Mouse (Mus musculus) megakaryocyte, adult 5-6 weeks (primary cell): Measurements from ENCODE around the gene Cdh22. TPM values are rescaled to one million over a fixed set of nuclear protein-coding genes. Genes with fewer than 3 reads are reported as not detected.

Source experiments
- ATAC-seq: 2 replicates; pipeline ENCODE4 v1.8.0; 2016; ENCODE audit warnings: mild to moderate bottlenecking, inconsistent platforms; ENCODE audit not compliant: poor library complexity, severe bottlenecking
- total RNA-seq, 2 experiments: library from RNA; stranded (forward) in 1 of 2; stranded (reverse) in 1 of 2; fragments of 153-499, 151-499 nt in 1 of 2; fragments of 221-1000, 200-1000 nt in 1 of 2; gene quantifications; 2 replicates each; pipeline versions ENCODE4 v1.2.3 to v1.2.4; 2015 to 2017

The Cdh22 gene
- total RNA-seq, 2 experiments from 2014 or later = 0.07 TPM; not detected in 1

DNA sequence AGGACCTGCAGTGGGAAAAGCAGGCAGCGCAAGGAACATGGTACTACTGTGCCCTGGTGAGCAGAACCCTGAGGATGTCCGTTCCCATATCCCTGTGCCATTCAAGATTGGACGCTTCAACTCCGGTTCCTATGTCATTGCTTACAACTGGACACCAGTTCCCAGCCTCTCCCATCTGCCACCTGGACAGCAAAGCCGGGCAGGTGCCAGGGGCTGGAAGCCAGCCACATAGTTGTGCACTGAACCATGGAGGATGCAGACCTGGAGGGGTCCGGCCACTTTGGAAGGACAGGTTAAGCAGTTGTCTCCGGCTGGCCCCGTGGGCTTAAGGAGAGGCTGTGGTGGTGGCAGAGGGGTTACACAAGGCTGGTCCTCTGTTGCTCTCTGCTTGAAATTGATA is 17.7 kb upstream of the Cdh22 start:
- no peak for ATAC-seq

DNA sequence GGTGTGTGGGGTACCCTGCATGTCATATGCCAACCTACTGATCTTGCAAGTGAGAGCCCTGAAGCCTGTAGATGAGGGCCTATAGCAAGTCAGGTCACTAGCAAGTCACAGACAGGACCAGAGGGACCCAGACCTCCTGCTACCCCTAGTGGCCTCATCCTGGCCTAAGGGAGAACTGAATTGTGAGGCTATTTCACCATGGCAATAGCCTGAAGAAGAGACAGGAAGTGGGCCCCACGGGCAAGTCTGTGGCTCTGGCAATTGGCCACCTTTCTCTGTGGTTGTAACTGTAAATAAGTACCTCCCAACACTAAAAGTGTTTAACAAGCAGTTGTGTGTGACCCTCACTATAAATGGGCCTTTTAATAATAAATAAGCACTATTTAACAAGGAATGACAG is 16.2 kb upstream of the Cdh22 start:
- peak; percentile 91 for ATAC-seq

DNA sequence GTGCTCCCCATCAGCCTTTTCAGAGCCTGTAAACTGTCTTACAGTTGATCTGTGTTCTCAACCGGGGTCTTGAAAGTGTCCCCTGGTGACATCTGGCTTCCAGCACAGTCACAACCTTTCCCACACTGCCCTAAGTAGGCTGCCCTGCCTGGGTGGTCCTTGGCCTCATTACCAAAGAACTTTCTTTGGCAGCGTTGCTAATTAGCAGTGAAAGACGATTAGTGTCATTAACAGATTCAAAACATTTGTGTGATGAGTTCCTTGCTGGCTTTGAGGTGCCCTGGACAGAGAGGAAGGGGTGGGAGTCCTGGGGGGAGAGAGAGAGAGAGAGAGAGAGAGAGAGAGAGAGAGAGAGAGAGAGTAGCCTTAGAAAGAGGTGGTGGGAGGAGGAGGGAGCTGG is 14.3 kb upstream of the Cdh22 start:
- no peak for ATAC-seq

DNA sequence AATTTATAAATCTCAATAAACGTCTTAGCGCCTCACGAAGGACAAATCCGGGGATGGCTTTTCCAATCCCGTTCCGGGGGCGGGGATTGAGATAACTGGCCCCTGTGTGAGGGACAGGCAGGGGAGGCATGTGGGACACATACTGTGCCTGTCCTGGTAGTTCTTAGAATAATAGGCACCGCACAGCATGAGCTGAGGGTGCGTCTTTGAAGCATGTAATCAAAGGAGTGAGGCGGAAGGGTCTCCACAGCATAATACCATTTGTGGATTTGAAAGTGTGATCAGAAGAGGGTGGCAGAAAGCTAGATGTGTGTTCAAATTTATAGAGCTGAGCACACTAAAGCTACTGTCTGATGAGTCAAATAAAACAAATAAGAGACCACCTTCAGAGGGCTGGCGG is 11.7 kb upstream of the Cdh22 start:
- no peak for ATAC-seq

DNA sequence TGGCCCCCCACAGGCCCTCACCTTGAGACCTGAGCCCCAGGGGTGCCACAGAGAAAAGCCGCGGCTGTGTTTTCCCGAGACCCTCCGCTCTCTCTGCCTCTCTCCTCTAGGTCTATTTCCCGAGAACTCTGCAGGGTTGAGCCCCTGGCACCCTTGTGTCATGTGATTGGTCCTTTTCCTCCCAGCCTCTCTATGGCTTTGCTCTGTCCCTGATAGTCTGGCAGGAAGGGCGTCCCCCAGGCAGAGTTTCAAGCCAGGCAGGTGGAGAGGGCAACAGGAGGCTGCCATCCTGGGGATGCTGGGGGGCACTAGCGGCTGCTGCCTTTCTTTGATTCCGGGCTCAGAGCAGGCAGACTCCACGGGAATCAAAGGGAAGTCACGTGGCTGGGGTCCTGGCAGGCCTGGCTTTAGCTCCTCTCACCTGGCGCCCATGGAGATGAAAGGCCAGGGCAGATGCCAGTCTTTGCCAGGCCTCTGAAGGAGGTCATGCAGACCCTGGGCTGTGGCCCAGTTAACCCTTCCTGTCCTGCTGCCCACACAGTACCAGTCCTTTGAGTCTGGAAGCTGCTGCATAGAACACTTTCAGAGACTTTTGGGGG is 8.6 kb upstream of the Cdh22 start:
- ATAC-seq = no peak

DNA sequence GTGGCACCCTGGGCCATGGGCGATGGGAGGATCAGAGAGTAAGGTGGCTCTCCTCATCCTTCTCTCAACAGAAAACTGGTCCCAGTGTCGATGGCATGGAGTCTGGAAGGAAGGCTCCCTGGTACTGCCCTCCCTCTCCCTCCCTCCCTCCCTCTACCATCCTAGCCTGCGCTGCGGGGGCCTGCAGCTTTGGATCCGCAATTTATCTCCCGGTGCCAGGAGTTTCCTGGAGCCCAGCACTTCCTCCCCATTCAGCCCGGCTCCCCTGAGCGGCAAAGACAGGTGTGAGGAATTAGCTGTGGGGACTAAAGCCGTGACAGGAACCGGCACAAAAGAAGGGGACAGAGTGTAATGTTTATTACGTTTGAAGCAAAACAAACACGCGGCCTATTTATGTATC is 7.9 kb upstream of the Cdh22 start:
- ATAC-seq = no peak

DNA sequence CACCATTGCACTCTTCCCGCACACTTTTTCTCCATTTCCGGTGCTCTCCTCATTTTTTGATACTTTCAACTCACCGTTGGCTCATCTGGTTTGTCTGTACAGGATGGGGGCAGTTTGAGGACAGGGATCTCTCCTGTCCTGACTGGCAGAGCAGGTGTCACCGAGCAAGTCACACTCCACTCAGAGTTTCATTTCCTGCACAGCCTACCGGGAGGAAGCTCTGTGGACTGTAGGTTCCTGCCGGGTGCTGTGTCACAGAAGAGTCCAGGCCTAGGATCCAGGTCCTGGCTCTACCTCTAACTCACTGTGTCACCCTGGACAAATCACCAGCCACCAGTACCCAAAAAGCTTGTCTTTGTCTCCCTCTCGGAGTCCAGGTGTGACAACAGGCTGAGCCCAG is 7.1 kb upstream of the Cdh22 start:
- no peak for ATAC-seq

DNA sequence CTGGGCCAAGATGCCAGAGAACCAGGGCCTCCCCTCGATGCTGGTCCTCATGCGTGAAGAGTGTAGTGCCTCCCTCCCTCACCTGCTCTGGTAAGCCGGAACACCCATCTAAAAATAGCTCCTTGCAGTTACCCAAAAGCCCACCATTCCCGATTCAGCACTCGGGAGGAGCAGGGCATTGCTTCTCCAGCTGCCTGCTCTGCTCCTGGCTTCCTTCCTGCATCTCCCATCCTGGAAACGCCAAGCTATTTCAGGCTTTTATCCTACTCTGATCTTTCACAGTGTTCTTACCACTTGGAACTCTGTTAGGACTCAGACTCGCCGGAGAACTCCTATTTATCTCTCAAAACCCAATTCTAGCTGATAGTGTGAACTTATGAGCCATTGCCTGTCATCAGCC is 5.7 kb upstream of the Cdh22 start:
- no peak for ATAC-seq

DNA sequence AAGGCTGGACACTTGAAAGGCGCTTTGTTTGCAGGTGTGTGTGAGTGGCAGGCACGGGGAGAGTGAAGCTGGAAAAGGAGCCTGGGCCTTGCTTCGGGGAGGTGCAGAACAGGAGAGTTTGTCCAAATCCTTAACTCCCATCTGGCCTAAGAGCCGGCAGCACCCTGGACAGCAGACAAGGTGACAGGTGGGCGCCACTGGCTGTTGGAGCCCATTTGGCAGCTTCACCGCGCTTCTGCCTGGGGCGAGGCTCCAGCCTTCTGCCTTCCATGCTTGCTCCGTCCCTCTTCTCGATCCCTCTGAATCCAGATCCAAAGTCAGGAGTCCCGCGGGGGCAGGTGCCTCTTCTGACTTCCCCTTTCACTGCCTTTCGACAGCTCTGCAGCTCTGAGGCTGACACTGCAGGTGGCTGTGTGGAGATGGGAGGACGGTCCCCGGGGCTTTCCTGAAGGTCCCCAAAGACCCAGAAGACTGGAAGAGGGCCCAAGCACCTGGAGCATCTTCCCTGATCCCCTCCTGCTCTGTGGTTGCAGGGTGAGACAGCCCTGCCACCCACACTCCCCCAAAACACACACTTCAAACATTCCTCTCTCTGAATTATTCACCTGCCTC is 5.0 kb upstream of the Cdh22 start:
- no peak for ATAC-seq

DNA sequence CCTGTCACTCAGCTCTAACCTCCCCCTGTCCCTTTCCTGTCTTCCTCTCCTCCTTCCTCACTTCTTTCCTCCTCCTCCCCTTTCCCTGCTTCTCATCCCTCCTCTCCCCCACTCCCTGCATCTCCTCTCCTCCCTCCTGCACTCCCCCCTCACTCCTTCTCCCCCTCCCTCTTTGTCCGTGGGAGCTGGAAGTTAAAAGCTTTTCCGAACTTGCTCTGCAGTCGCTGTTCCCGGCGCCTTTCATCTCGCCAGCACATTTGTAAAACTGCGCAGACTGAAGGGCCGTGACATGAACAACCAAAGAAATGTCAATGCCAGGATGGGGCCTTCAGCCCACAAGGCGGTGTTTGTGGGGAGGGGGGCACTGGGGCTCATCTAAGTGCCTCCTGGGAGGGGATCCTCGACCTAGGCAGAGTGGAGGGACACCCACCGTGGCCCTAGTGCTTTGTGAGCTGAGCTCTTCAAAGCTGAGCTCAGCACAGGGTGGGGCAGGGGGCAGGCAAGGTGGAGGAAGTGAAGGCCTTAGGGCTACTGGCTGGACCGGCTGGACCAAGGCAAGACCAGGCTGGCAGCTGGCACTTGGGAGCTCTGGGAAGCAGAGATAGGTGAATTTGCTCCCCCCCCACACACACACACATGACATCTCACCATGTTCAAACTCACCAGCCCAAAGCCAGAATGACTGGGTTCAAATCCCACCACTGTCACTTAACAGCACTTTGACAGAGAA is 3.9 kb upstream of the Cdh22 start:
- ATAC-seq = no peak

DNA sequence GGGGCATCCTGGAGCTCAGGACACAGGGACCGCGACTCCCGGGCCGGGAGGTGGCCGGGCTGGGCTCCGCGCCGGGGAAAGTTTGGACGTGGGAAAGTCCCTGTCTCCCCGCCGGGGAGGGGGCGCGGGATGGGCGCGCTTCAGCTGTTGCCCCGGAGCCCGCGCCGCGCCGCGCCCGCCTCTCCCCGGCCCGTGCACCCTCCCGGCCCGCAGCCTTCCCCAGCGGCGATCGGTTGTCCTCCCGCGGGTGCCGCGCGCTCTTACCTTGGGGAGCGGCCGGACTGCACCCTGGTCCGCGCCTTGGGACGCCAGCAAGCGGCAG is 401 bp downstream of the Cdh22 start:
- ATAC-seq = no peak

DNA sequence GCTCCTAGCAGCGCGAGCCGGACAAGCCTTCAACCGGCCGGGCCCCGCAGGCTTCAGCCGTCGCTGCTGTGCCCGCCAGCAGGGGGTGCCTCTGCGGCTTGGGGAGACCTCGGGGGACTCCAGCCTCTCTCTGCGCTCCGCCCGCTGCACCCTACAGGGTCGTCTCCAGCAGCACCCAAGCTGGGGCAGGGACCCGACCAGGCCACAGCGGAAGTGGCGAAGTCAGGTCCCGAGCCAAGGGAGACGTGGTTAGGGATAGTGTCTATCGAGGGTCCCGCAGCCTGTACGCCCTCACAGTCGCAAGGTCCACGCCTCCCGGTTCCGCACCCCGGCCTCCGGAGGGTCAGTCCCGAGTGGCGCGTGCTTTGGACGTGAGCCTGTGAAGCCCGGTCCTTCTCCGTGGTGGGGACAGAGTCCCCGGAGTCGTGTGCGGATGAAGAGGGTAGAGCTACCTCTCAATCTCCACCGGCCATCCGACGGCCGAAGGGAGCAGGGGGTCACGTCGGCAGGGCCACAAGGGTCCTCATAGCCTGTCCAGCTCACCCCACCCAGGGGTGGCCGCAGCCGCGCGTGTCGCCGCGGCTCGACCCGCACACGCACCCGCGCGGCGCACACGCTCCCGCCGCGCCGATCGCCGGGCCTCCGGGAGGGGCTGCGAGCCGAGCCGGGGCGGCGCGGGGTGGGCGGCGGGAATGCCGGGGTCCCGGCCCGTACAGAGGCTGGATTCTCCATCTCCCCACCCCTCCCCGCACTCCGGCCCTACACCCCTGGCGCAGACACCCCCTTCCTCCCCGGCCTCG is 962 bp downstream of the Cdh22 start:
- ATAC-seq = peak; percentile 73

DNA sequence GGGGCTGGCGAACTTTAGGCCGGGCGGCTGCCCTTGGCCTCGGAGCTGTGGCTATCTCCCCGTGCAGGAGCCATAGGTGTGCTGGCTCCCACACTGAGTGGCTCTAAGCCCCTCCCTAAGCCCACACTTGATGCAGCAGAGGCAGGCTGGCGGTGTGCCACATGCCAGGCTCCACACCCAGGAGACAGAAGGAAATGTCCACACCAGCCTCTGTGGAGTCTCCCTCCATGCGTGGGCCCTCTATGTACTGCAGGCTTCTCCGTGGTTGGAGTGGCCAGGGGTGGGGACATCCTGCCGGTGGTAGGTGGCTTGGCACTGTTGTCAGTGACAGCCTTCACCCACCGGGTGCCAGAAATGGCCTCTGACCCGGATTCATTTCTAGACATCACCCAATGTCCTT is 5.6 kb downstream of the Cdh22 start:
- ATAC-seq = no peak

DNA sequence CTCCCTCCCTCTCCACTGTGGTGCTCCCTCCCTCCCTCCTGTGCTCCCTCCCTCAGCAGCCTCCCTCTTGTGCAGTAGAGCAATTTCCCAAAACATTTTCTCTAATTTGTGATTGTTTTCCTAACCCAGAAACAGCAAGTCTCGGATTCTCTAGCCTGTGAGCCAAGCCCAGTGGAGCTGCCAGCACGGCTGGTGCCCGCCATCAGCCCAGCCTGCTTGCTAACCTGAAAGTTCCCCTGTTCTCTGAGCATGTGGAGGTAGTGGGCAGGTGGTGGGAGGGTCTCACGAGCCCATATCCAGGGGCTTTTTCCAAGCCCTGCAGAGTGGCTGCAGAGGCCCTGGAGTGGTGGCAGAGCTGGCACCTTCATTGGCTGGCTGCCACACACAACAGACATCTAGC is 10.8 kb downstream of the Cdh22 start:
- no peak for ATAC-seq

DNA sequence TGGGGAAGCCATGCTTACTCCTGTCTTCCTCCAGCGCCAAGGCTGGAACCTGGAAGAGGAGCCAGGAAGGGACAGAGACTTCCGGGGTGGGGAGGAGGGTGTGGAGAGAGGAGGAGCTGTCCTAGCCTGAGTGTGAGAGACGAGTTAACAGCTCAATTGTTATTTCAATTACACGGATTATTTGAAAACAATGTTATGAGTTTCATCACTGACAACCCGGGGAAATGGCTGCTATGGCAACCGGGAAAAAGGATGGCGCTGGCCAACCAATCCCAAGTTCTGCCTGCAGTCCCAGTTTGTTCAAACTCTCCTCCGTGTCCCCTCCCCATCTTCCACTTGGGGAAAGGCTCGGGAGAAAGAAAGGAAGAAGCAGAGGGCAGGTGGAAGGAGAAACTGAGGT is 12.7 kb downstream of the Cdh22 start:
- ATAC-seq = no peak

DNA sequence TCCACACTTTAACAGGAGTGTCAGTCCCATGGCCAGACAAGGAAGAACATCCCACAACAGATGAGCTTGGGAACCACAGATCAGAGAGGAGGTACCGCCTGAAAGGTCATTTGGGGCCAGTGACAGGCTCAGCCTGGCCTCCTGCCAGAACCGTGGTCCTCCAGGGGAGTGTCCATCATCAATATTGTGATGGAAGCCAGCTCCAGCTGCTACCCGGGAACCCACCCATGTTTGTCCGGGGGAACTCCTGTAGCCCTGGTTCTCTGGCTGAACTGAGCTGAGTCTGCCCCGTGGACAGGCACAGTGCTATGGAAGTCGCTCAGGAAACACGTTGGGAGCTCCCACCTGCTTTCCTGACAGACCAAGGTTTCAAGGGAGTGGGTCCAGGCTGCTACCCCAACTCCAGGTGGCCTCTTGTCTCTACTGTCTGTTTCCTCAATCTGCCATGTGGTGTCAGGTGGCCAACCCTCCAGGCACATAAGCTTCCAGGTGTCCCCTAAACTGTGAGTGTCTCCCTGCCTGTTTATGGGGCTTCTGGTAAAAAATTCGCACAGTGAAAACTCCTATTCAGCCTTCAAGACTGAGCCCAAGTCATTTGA is 14.2 kb downstream of the Cdh22 start:
- ATAC-seq = no peak

DNA sequence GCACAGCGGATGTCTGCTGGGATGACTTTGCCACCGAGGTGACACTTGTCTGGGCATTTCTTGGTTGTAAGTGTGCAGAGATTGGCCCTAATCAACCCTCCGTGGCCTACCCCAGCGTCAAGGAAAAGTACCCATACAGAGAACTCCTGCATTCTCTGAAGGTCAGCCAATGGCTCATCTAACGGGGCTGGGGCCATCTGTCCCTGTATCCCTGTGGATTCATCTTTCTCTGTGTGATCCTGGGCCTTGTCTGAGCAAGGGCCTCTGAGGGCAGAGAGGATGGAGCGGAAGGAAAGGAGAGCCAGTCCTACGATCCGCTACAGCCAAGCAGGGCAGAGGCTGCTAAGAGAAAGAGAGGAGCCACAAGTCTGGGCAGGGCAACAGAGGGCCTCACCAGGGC is 15.7 kb downstream of the Cdh22 start:
- ATAC-seq = no peak

DNA sequence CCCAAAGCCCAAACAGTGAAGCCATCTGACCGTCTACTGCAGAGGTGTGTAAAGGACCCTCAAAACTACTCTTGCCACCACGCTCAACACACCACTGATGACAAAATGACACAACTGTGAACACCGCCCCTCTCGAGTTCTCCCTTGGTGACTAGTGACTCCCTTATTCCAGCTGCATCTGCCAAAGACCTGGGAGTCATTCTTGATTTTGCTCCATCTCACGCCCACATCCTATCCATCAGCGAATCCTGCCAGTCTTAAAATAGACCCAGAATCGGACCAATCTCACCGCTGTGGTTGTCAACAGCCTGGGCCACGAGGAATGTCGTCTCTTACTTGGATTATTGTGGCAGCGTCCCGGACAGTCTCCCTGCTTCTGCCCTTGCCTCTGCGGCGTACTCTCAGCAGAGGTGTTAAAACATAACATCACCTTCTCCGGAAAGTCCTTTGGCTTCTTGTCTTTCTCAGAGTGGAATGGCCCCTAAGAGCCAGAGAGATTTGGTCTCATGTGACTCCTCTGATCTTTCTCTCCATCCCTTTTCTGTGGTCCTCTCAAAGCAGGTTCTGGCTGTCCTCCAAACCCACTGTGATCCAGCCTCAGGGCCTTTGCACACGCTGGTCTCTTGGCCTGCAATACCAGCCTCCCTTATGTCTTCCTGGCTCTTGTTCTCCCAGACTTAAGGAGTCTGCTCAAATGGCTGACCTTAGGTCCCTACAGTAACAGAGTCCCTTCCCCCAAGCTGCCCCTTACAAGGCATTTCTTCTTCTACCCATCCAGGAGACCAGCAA is 17.1 kb downstream of the Cdh22 start:
- ATAC-seq = no peak

DNA sequence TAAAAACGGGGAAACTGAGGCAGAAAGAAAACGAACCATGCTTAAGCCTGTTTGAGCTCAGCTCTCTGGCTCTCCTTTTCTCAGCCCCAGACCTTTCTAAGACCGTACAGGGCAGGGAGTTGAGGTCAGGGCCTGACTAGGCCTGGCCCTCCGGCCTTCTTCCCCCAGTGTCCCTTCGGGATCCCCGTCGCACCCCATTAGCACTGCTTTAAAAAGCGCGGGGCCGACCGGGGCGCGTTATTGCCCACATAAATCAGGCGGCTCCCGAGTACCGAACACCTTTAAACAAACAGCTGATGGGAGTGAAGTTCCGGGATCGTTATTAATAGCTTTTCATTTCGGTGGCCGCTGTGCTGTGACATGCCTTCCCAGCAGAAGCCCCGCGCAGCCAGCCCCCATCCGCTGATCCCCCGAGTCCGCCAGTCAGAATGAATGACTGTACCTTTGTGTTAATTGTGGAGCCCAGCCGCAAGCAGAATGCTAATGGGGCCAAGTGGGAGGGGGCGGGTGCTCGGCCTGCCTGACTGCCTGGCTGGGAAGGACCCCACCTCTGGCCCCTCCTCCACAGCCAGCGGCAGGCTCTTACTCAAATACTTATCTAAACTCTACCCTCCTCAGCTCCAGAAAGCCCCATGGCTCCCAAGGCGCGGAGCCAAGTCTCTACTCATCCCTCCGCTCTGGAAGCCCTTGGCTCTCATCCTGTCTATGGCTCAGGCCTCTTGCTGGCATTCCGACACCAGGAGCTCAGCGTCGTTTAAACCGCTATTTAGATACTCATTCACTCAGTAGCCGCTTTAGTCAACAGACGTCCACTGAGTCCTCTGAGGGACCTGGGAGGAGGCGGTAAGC is 19.3 kb downstream of the Cdh22 start:
- no peak for ATAC-seq
